Mouse (Mus musculus): ENCODE results near the gene Tmem135. TPM values are rescaled to one million over a fixed set of nuclear protein-coding genes. Genes with fewer than 3 reads are reported as not detected.

The Tmem135 gene
- total and polyA plus RNA-seq, 3 experiments = 27.2 to 45.1 (median 43.2) TPM

GRCm38 (mm10) chr7:89396386-89396785, 7.6 kb downstream of the Tmem135 start:
- H3K4me3 ChIP-seq = no peak overlapping the region
- peaks cover 3% of the 10 kb centered on the region for H3K36me3 ChIP-seq (ENCODE audit: control insufficient read depth, insufficient read depth, low read length)
- WGBS = 81% methylated on average over 8 of the region's 8 CpGs
- no peaks in the 10 kb centered on the region for H3K27me3 ChIP-seq (ENCODE audit: control insufficient read depth, insufficient read depth, low read length)
- TF ChIP-seq POLR2A (IDR thresholded peaks at IDR 0.05; ENCODE audit: insufficient read depth, low read depth, low read length) (no peak), CTCF (IDR thresholded peaks at IDR 0.05) (no peak), EP300 (IDR thresholded peaks at IDR 0.05; ENCODE audit: insufficient read depth, low read depth, low read length) (no peak)
- H3K9ac ChIP-seq (ENCODE audit: low read depth, low read length) = no peak overlapping the region
- no peak overlapping the region for H3K27ac ChIP-seq
- no peaks in the 10 kb centered on the region for H3K79me2 ChIP-seq (replicated peaks; ENCODE audit: control insufficient read depth, insufficient read depth, low read length)
- H3K4me1 ChIP-seq (ENCODE audit: control insufficient read depth, insufficient read depth, low read length) = peaks cover 8% of the 10 kb centered on the region
- no peak for DNase-seq
- intact Hi-C loops (cut with DNase I) = no loop called here

GRCm38 (mm10) chr7:89395399-89395798, 8.6 kb downstream of the Tmem135 start:
- H3K4me3 ChIP-seq = no peak overlapping the region
- H3K27me3 ChIP-seq (ENCODE audit: control insufficient read depth, insufficient read depth, low read length) = no peaks in the 10 kb centered on the region
- peaks cover 7% of the 10 kb centered on the region for H3K36me3 ChIP-seq (ENCODE audit: control insufficient read depth, insufficient read depth, low read length)
- H3K79me2 ChIP-seq (replicated peaks; ENCODE audit: control insufficient read depth, insufficient read depth, low read length) = no peaks in the 10 kb centered on the region
- H3K9ac ChIP-seq (ENCODE audit: low read depth, low read length) = no peak overlapping the region
- TF ChIP-seq EP300 (IDR thresholded peaks at IDR 0.05; ENCODE audit: insufficient read depth, low read depth, low read length) (no peak), CTCF (IDR thresholded peaks at IDR 0.05) (no peak), POLR2A (IDR thresholded peaks at IDR 0.05; ENCODE audit: insufficient read depth, low read depth, low read length) (no peak)
- H3K27ac ChIP-seq = no peak overlapping the region
- 78% methylated on average over 1 of the region's 1 CpGs for WGBS
- DNase-seq = no peak
- intact Hi-C loops (cut with DNase I) = no loop called here
- H3K4me1 ChIP-seq (ENCODE audit: control insufficient read depth, insufficient read depth, low read length) = peaks cover 11% of the 10 kb centered on the region

GRCm38 (mm10) chr7:89392825-89393224, 11.2 kb downstream of the Tmem135 start:
- no peak overlapping the region for H3K4me3 ChIP-seq
- no peak for DNase-seq
- peak overlapping the region; percentile 67 for H3K27ac ChIP-seq
- TF ChIP-seq EP300 (IDR thresholded peaks at IDR 0.05; ENCODE audit: insufficient read depth, low read depth, low read length) = no peak
- peak; percentile 69 for TF ChIP-seq CTCF (IDR thresholded peaks at IDR 0.05)
- no peak overlapping the region for H3K9ac ChIP-seq (ENCODE audit: low read depth, low read length)
- no peaks in the 10 kb centered on the region for H3K27me3 ChIP-seq (ENCODE audit: control insufficient read depth, insufficient read depth, low read length)
- WGBS = 94% methylated on average over 1 of the region's 1 CpGs
- intact Hi-C loops (cut with DNase I) = no loop called here
- H3K36me3 ChIP-seq (ENCODE audit: control insufficient read depth, insufficient read depth, low read length) = peaks cover 9% of the 10 kb centered on the region
- no peaks in the 10 kb centered on the region for H3K79me2 ChIP-seq (replicated peaks; ENCODE audit: control insufficient read depth, insufficient read depth, low read length)
- peaks cover 12% of the 10 kb centered on the region for H3K4me1 ChIP-seq (ENCODE audit: control insufficient read depth, insufficient read depth, low read length)

- 35% methylated on average over 4 of the region's 4 CpGs for WGBS
Observed at GRCm38 (mm10) chr7:89392388-89392787, 11.6 kb downstream of the Tmem135 start.

DNA sequence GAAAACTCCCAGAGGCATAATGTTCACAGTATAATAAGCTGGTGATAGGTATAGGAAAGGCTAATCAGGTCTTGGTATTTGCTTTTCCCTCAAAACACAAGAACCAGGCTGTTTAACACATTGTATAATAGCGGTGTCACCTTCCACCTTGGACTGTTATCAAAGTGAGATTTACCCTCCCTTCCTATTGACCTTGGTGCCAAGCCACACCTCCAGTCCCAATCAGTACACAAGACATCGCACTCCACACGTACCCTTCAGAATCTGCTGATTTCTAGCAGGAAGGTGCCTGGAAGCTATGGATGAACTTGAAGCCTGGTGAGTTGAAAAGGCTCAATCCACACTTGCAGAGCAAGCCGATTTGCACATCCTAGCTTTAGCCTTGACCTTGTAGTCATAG, 12.2 kb downstream of the Tmem135 start:
- Histone ChIP-seq H3K4me1 (ENCODE audit: control insufficient read depth, insufficient read depth, low read length) (peaks cover 12% of the 10 kb centered on the region), H3K27me3 (ENCODE audit: control insufficient read depth, insufficient read depth, low read length) (no peaks in the 10 kb centered on the region), H3K36me3 (ENCODE audit: control insufficient read depth, insufficient read depth, low read length) (peaks cover 9% of the 10 kb centered on the region), H3K27ac (peak overlapping the region; percentile 67), H3K4me3 (peak overlapping the region; percentile 0; the same call in 1 of the 2 replicates), H3K79me2 (replicated peaks; ENCODE audit: control insufficient read depth, insufficient read depth, low read length) (no peaks in the 10 kb centered on the region), H3K9ac (ENCODE audit: low read depth, low read length) (no peak overlapping the region)
- intact Hi-C loops (cut with DNase I) = no loop called here
- DNase-seq = peak in 1 of 2 experiments; percentile 53
- WGBS = 31% methylated on average over 4 of the region's 4 CpGs
- 0 out of 2 replicates have a peak, but pooled peaks have one; percentile 68 for TF ChIP-seq EP300 (IDR thresholded peaks at IDR 0.05; ENCODE audit: insufficient read depth, low read depth, low read length)
- TF ChIP-seq CTCF (IDR thresholded peaks at IDR 0.05) = no peak
- peak; percentile 69; the same call in 1 of the 2 replicates for TF ChIP-seq POLR2A (IDR thresholded peaks at IDR 0.05; ENCODE audit: insufficient read depth, low read depth, low read length)

More at GRCm38 (mm10) chr7:89392388-89392787, 11.6 kb downstream of the Tmem135 start:
- Histone ChIP-seq H3K4me3 (peak overlapping the region; percentile 0; the same call in 1 of the 2 replicates), H3K4me1 (ENCODE audit: control insufficient read depth, insufficient read depth, low read length) (peaks cover 12% of the 10 kb centered on the region), H3K36me3 (ENCODE audit: control insufficient read depth, insufficient read depth, low read length) (peaks cover 9% of the 10 kb centered on the region), H3K27me3 (ENCODE audit: control insufficient read depth, insufficient read depth, low read length) (no peaks in the 10 kb centered on the region), H3K9ac (ENCODE audit: low read depth, low read length) (no peak overlapping the region), H3K27ac (peak overlapping the region; percentile 67), H3K79me2 (replicated peaks; ENCODE audit: control insufficient read depth, insufficient read depth, low read length) (no peaks in the 10 kb centered on the region)
- no peak for TF ChIP-seq CTCF (IDR thresholded peaks at IDR 0.05)
- TF ChIP-seq POLR2A (IDR thresholded peaks at IDR 0.05; ENCODE audit: insufficient read depth, low read depth, low read length) = no peak
- no peak for TF ChIP-seq EP300 (IDR thresholded peaks at IDR 0.05; ENCODE audit: insufficient read depth, low read depth, low read length)
- DNase-seq = no peak
- intact Hi-C loops (cut with DNase I) = no loop called here

- DNase-seq = no peak
- 92% methylated on average over 3 of the region's 3 CpGs for WGBS
- intact Hi-C loops (cut with DNase I) = no loop called here
- peaks cover 14% of the 10 kb centered on the region for H3K36me3 ChIP-seq (ENCODE audit: control insufficient read depth, insufficient read depth, low read length)
- no peaks in the 10 kb centered on the region for H3K79me2 ChIP-seq (replicated peaks; ENCODE audit: control insufficient read depth, insufficient read depth, low read length)
- H3K9ac ChIP-seq (ENCODE audit: low read depth, low read length) = no peak overlapping the region
- peaks cover 15% of the 10 kb centered on the region for H3K4me1 ChIP-seq (ENCODE audit: control insufficient read depth, insufficient read depth, low read length)
- H3K4me3 ChIP-seq = no peak overlapping the region
- TF ChIP-seq POLR2A (IDR thresholded peaks at IDR 0.05; ENCODE audit: insufficient read depth, low read depth, low read length) (no peak), CTCF (IDR thresholded peaks at IDR 0.05) (no peak), EP300 (IDR thresholded peaks at IDR 0.05; ENCODE audit: insufficient read depth, low read depth, low read length) (no peak)
- no peaks in the 10 kb centered on the region for H3K27me3 ChIP-seq (ENCODE audit: control insufficient read depth, insufficient read depth, low read length)
- peak overlapping the region; percentile 67 for H3K27ac ChIP-seq
Observed at GRCm38 (mm10) chr7:89391281-89391680, 12.7 kb downstream of the Tmem135 start.

All from heart, adult 2 months (tissue).